Mouse (Mus musculus): ENCODE results near the gene Pcnx. TPM values are rescaled to one million over a fixed set of nuclear protein-coding genes. Genes with fewer than 3 reads are reported as not detected.

Pcnx gene
- polyA plus RNA-seq, 1 experiment from 2014 or later: 17.3 TPM

- Histone ChIP-seq H3K27ac (no peak overlapping the region), H3K4me3 (replicated peaks) (no peak overlapping the region), H3K9me3 (no peaks in the 10 kb centered on the region), H3K4me1 (peaks cover 27% of the 10 kb centered on the region), H3K9ac (no peak overlapping the region), H3K4me2 (no peak overlapping the region), H3K36me3 (replicated peaks) (no peaks in the 10 kb centered on the region), H3K27me3 (0 out of 2 replicates have a peak, but pooled peaks cover 4% of the 10 kb centered on the region)
- no peak for ATAC-seq (ENCODE audit: low FRiP score)
- WGBS: 45% methylated on average over 4 of the region's 4 CpGs
Observed at GRCm38 (mm10) chr12:81857251-81857650, 2.6 kb upstream of the Pcnx start.

- 0 out of 2 replicates have a peak, but pooled peaks cover 4% of the 10 kb centered on the region for H3K27me3 ChIP-seq
- ATAC-seq (ENCODE audit: low FRiP score): no peak
- H3K9me3 ChIP-seq: no peaks in the 10 kb centered on the region
- peaks cover 35% of the 10 kb centered on the region for H3K4me1 ChIP-seq
- H3K4me2 ChIP-seq: no peak overlapping the region
- 70% methylated on average over 8 of the region's 8 CpGs for WGBS
- H3K36me3 ChIP-seq (replicated peaks): no peaks in the 10 kb centered on the region
- no peak overlapping the region for H3K27ac ChIP-seq
- no peak overlapping the region for H3K9ac ChIP-seq
- no peak overlapping the region for H3K4me3 ChIP-seq (replicated peaks)
Observed at GRCm38 (mm10) chr12:81857978-81858569, 1.7 kb upstream of the Pcnx start.

- H3K27ac ChIP-seq: peak overlapping the region; percentile 97
- H3K4me2 ChIP-seq: peak overlapping the region; percentile 72
- peak overlapping the region; percentile 84 for H3K4me3 ChIP-seq (replicated peaks)
- H3K4me1 ChIP-seq: peaks cover 51% of the 10 kb centered on the region
- under 1% methylated on average over 97 of the region's 107 CpGs for WGBS
- H3K36me3 ChIP-seq (replicated peaks): no peaks in the 10 kb centered on the region
- peak; percentile 82 for ATAC-seq (ENCODE audit: low FRiP score)
- H3K9me3 ChIP-seq: no peaks in the 10 kb centered on the region
- H3K27me3 ChIP-seq: 0 out of 2 replicates have a peak, but pooled peaks cover 4% of the 10 kb centered on the region
- peak overlapping the region; percentile 94 for H3K9ac ChIP-seq
Observed at GRCm38 (mm10) chr12:81860308-81861181, 722 bp downstream of the Pcnx start.

GRCm38 (mm10) chr12:81861199-81862085 is 1.6 kb downstream of the Pcnx start:
- no peak for ATAC-seq (ENCODE audit: low FRiP score)

GRCm38 (mm10) chr12:81862351-81862802 is 2.6 kb downstream of the Pcnx start:
- H3K27ac ChIP-seq: no peak overlapping the region
- 39% methylated on average over 8 of the region's 8 CpGs for WGBS

More at GRCm38 (mm10) chr12:81861199-81862085, 1.6 kb downstream of the Pcnx start:
- 17% methylated on average over 18 of the region's 18 CpGs for WGBS
- Histone ChIP-seq H3K4me3 (replicated peaks) (peak overlapping the region; percentile 84), H3K9ac (peak overlapping the region; percentile 94), H3K27ac (peak overlapping the region; percentile 97; the same call in 1 of the 2 replicates), H3K9me3 (no peaks in the 10 kb centered on the region), H3K4me1 (peaks cover 47% of the 10 kb centered on the region), H3K36me3 (replicated peaks) (no peaks in the 10 kb centered on the region), H3K27me3 (0 out of 2 replicates have a peak, but pooled peaks cover 4% of the 10 kb centered on the region), H3K4me2 (peak overlapping the region; percentile 72)

GRCm38 (mm10) chr12:81863949-81864348 is 4.1 kb downstream of the Pcnx start:
- no peaks in the 10 kb centered on the region for H3K9me3 ChIP-seq
- no peak overlapping the region for H3K4me2 ChIP-seq
- no peak overlapping the region for H3K27ac ChIP-seq
- H3K9ac ChIP-seq: no peak overlapping the region
- no peak overlapping the region for H3K4me3 ChIP-seq (replicated peaks)
- 91% methylated on average over 4 of the region's 4 CpGs for WGBS
- H3K36me3 ChIP-seq (replicated peaks): no peaks in the 10 kb centered on the region; the same call in 1 of the 2 replicates
- H3K4me1 ChIP-seq: peaks cover 34% of the 10 kb centered on the region
- no peak for ATAC-seq (ENCODE audit: low FRiP score)
- no peaks in the 10 kb centered on the region for H3K27me3 ChIP-seq

More at GRCm38 (mm10) chr12:81862351-81862802, 2.6 kb downstream of the Pcnx start:
- H3K4me1 ChIP-seq: peaks cover 38% of the 10 kb centered on the region
- no peaks in the 10 kb centered on the region for H3K36me3 ChIP-seq (replicated peaks)
- ATAC-seq (ENCODE audit: low FRiP score): no peak
- peak overlapping the region; percentile 84 for H3K4me3 ChIP-seq (replicated peaks)
- H3K9me3 ChIP-seq: no peaks in the 10 kb centered on the region
- peak overlapping the region; percentile 72 for H3K4me2 ChIP-seq
- H3K9ac ChIP-seq: peak overlapping the region; percentile 94; the same call in 1 of the 2 replicates
- H3K27me3 ChIP-seq: 0 out of 2 replicates have a peak, but pooled peaks cover 3% of the 10 kb centered on the region

GRCm38 (mm10) chr12:81865183-81865582 is 5.4 kb downstream of the Pcnx start:
- no peak overlapping the region for H3K9ac ChIP-seq
- H3K27ac ChIP-seq: no peak overlapping the region
- H3K4me2 ChIP-seq: no peak overlapping the region
- WGBS: 92% methylated on average over 6 of the region's 6 CpGs
- ATAC-seq (ENCODE audit: low FRiP score): no peak
- H3K36me3 ChIP-seq (replicated peaks): no peaks in the 10 kb centered on the region; the same call in 1 of the 2 replicates
- H3K4me1 ChIP-seq: peaks cover 39% of the 10 kb centered on the region
- no peaks in the 10 kb centered on the region for H3K27me3 ChIP-seq
- H3K9me3 ChIP-seq: no peaks in the 10 kb centered on the region
- no peak overlapping the region for H3K4me3 ChIP-seq (replicated peaks)

GRCm38 (mm10) chr12:81867316-81867715 is 7.5 kb downstream of the Pcnx start:
- H3K9me3 ChIP-seq: no peaks in the 10 kb centered on the region
- H3K9ac ChIP-seq: no peak overlapping the region
- ATAC-seq (ENCODE audit: low FRiP score): no peak
- 87% methylated on average over 4 of the region's 4 CpGs for WGBS
- H3K27ac ChIP-seq: no peak overlapping the region
- peaks cover 31% of the 10 kb centered on the region for H3K4me1 ChIP-seq
- no peaks in the 10 kb centered on the region for H3K27me3 ChIP-seq
- no peak overlapping the region for H3K4me3 ChIP-seq (replicated peaks)
- H3K4me2 ChIP-seq: no peak overlapping the region
- H3K36me3 ChIP-seq (replicated peaks): no peaks in the 10 kb centered on the region; the same call in 1 of the 2 replicates

GRCm38 (mm10) chr12:81869205-81869940 is 9.6 kb downstream of the Pcnx start:
- Histone ChIP-seq H3K36me3 (replicated peaks) (no peaks in the 10 kb centered on the region; the same call in 1 of the 2 replicates), H3K4me2 (no peak overlapping the region), H3K4me1 (peaks cover 27% of the 10 kb centered on the region), H3K4me3 (replicated peaks) (no peak overlapping the region), H3K27me3 (no peaks in the 10 kb centered on the region), H3K9ac (no peak overlapping the region), H3K27ac (no peak overlapping the region), H3K9me3 (no peaks in the 10 kb centered on the region)
- ATAC-seq (ENCODE audit: low FRiP score): no peak
- WGBS: 78% methylated on average over 3 of the region's 3 CpGs

- WGBS: 62% methylated on average over 4 of the region's 4 CpGs
- Histone ChIP-seq H3K4me2 (no peak overlapping the region), H3K36me3 (replicated peaks) (no peaks in the 10 kb centered on the region; the same call in 1 of the 2 replicates), H3K27ac (no peak overlapping the region), H3K9me3 (no peaks in the 10 kb centered on the region), H3K4me3 (replicated peaks) (no peak overlapping the region), H3K27me3 (no peaks in the 10 kb centered on the region), H3K9ac (no peak overlapping the region), H3K4me1 (peaks cover 22% of the 10 kb centered on the region)
- no peak for ATAC-seq (ENCODE audit: low FRiP score)
Observed at GRCm38 (mm10) chr12:81873345-81873744, 13.5 kb downstream of the Pcnx start.

GRCm38 (mm10) chr12:81880161-81880560 is 20.3 kb downstream of the Pcnx start:
- no peak for ATAC-seq (ENCODE audit: low FRiP score)
- Histone ChIP-seq H3K36me3 (replicated peaks) (no peaks in the 10 kb centered on the region), H3K27me3 (no peaks in the 10 kb centered on the region), H3K4me2 (no peak overlapping the region), H3K9ac (no peak overlapping the region), H3K4me1 (peaks cover 13% of the 10 kb centered on the region; the same call in 1 of the 2 replicates), H3K4me3 (replicated peaks) (no peak overlapping the region), H3K27ac (no peak overlapping the region), H3K9me3 (peaks cover 3% of the 10 kb centered on the region; the same call in 1 of the 2 replicates)
- WGBS: 98% methylated on average over 3 of the region's 3 CpGs

Data from forebrain, embryonic 12.5 days (tissue).